Mouse (Mus musculus): ENCODE results near the gene Trappc2l.

DNA sequence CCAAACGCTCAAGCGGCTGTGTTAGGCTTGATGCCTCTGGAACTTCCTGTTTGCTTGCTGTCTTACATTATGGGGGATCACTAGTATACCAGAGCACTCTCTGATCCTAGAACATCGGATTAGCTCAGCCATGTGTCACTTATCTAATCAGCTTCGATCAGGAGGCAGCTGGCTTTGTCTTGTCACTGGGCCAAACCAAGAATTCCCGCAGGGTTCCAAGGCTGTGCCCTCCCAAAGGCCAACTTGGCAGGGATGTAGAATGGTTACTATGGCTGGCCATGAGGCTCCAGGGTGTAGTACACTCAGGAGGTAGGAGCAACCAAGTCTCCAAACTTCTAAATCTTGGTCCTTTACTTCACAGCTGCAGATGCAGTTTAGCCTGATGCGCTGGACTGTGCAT lies 44.7 kb upstream of the Trappc2l start:
- TF ChIP-seq CTCF (IDR thresholded peaks at IDR 0.05; ENCODE audit: low read depth), result no peak
- no peak for TF ChIP-seq EP300 (IDR thresholded peaks at IDR 0.05; ENCODE audit: low read depth)

All from liver, postnatal 0 days (tissue).